Mouse (Mus musculus): ENCODE data around the gene Nrf1.

GRCm38 (mm10) chr6:30091221-30091620, 43.4 kb downstream of the Nrf1 start:
- TF ChIP-seq POLR2A (IDR thresholded peaks at IDR 0.05; ENCODE audit: insufficient read depth, low read depth, low read length) (no peak), CTCF (IDR thresholded peaks at IDR 0.05; ENCODE audit: insufficient read depth, low read depth, low read length) (no peak)

Measured in olfactory bulb, adult 2 months (tissue).